Mouse (Mus musculus) CH12.LX (cell line): ENCODE results near the gene Fcer1g.

Experiments used
- CTCF ChIP-seq, 2 experiments: IDR thresholded peaks in 1 of 2; conservative IDR thresholded peaks in 1 of 2; 2 replicates each; pipeline ENCODE4 v1.5.1; 2011 to 2012; ENCODE audit warnings: low read depth in 2 of 2, low read length in 2 of 2, improper control_type of control experiment in 1 of 2, inconsistent platforms in 1 of 2, mild to moderate bottlenecking in 1 of 2, moderate library complexity in 1 of 2
- GABPA ChIP-seq: IDR thresholded peaks from 2 replicates; pipeline ENCODE4 v1.6.1; 2012; ENCODE audit warnings: low read depth, low read length, improper control_type of control experiment, inconsistent platforms; ENCODE audit not compliant: insufficient replicate concordance
- MAZ ChIP-seq: IDR thresholded peaks from 2 replicates; pipeline ENCODE4 v1.6.1; 2012; ENCODE audit warnings: low read depth, mild to moderate bottlenecking, inconsistent platforms, low read length, improper control_type of control experiment, moderate library complexity
- NELFE ChIP-seq: IDR thresholded peaks from 2 replicates; pipeline ENCODE4 v1.6.1; 2011; ENCODE audit warnings: low read depth, low read length, improper control_type of control experiment
- POLR2A ChIP-seq: IDR thresholded peaks from 2 replicates; pipeline ENCODE4 v1.6.1; 2011; ENCODE audit warnings: low read depth, mild to moderate bottlenecking, improper control_type of control experiment, low read length
- SIN3A ChIP-seq: IDR thresholded peaks from 2 replicates; pipeline ENCODE4 v1.6.1; 2012; ENCODE audit warnings: low read length, improper control_type of control experiment, inconsistent platforms
- USF2 ChIP-seq: conservative IDR thresholded peaks from 2 replicates; pipeline ENCODE4 v1.6.1; 2011; ENCODE audit warnings: low read depth, low read length, improper control_type of control experiment
- ZKSCAN1 ChIP-seq: IDR thresholded peaks from 2 replicates; pipeline ENCODE4 v1.6.1; 2012; ENCODE audit warnings: low read depth, inconsistent platforms, low read length, improper control_type of control experiment, borderline replicate concordance

GRCm38 (mm10) chr1:171190832-171191231 lies 43.3 kb downstream of the Fcer1g start:
- TF ChIP-seq ZKSCAN1 (no peak), GABPA (no peak), POLR2A (no peak), SIN3A (no peak), MAZ (no peak), CTCF (conservative IDR thresholded peaks at IDR 0.05 in 1 of 2, IDR thresholded peaks at IDR 0.05 in 1 of 2; ENCODE audit: low read depth in 2 of 2, low read length in 2 of 2) (no peak), USF2 (no peak), NELFE (no peak)
